Mouse (Mus musculus) kidney, embryonic 15.5 days (tissue): ENCODE measurements at regions not wholly inside any gene's neighbourhood (a gene's known extent, or its start where the extent isn't known, plus 50 kb on each side); places are given as distances from the start of the nearest gene placed in this dataset.
A peak's percentile ranks its signal among the peaks of the same experiment; 100 is the strongest.
"Not testable (repeated sequence)": the region's sequence is repeated elsewhere in the genome, so short reads cannot be mapped to it uniquely, and the experiment has no call there.

ENCODE experiments used
- ATAC-seq: fragments of 200-750 bp; cut with Nextera tagmentation; replicated peaks from 2 replicates; pipeline ENCODE4 v1.8.0; 2017; ENCODE audit warnings: moderate TSS enrichment; ENCODE audit not compliant: low FRiP score
- H3K27ac ChIP-seq: fragments of 300-500 bp; sonication (generic); 2 replicates; pipeline ENCODE4 v1.5.1; 2015; ENCODE audit warnings: mild to moderate bottlenecking, inconsistent platforms
- H3K27me3 ChIP-seq: fragments of 300-500 bp; sonication (generic); 2 replicates; pipeline ENCODE4 v1.6.1; 2015; ENCODE audit warnings: inconsistent platforms
- H3K36me3 ChIP-seq: fragments of 300-500 bp; sonication (generic); 2 replicates; pipeline ENCODE4 v1.6.1; 2015; ENCODE audit warnings: inconsistent platforms
- H3K4me1 ChIP-seq: fragments of 300-500 bp; sonication (generic); 2 replicates; pipeline ENCODE4 v1.6.1; 2015; ENCODE audit warnings: inconsistent platforms
- H3K4me2 ChIP-seq: fragments of 300-500 bp; sonication (generic); 2 replicates; pipeline ENCODE4 v1.6.1; 2015; ENCODE audit warnings: moderate library complexity, mild to moderate bottlenecking, inconsistent platforms
- H3K4me3 ChIP-seq: fragments of 300-500 bp; sonication (generic); replicated peaks from 2 replicates; pipeline ENCODE4 v1.5.1; 2015; ENCODE audit warnings: mild to moderate bottlenecking, inconsistent platforms
- H3K9ac ChIP-seq: fragments of 300-500 bp; sonication (generic); 2 replicates; pipeline ENCODE4 v1.6.1; 2015; ENCODE audit warnings: mild to moderate bottlenecking, inconsistent platforms
- H3K9me3 ChIP-seq: fragments of 300-500 bp; sonication (generic); replicated peaks from 2 replicates; pipeline ENCODE4 v1.6.1; 2016; ENCODE audit warnings: inconsistent platforms
- WGBS: fragments of 180-500 bp; shearing (Covaris S2); methylation state at CpG from one replicate; pipeline ENCODE4 v1.1.7; 2015; ENCODE audit warnings: mixed read lengths; 5-methylcytosine and 5-hydroxymethylcytosine counted together

DNA sequence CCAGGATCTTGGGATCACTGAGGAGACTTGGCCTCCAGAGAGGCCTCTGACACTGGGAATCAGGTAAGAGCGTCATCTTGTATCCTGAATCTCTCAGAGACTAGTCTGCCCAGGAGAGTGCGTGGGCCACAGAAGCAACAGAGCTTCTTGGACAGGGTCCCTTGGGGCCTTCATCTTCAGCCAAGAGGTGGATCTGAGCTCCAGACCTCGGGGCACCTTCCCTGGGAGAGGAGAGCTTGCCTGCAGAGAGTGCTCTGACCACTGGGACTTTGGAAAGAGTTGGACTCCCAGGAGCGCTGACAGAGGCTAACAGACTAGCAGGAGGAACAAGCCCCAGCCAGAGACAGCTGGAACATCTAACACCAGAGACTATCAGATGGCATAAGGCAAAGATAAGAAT is 73.9 kb upstream of the Gm15319 start:
- H3K27ac ChIP-seq, H3K4me3 ChIP-seq, H3K9ac ChIP-seq, H3K36me3 ChIP-seq, ATAC-seq, H3K4me1 ChIP-seq, H3K4me2 ChIP-seq, H3K9me3 ChIP-seq, H3K27me3 ChIP-seq: not testable (repeated sequence)
- 64% methylated on average over 4 of the region's 4 CpGs for WGBS

DNA sequence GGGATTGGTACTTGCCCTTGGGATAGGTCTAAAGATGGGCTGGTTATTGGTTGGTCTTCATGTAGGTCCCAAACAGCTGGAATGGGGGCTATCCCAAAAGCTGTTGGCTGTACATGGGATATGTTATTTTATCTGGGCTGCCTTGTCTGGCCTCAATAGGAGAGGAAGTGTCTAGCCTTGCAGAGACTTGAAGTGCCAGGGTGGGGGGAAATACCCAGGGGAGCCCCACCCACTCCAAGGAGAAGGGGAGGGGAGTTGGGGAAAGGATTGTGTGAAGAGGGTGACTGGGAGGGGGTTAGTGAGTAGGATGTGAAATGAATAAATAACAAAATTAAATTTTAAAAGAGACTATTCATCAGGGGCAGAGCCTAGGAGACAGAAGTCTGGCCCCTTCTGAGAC is 70.2 kb upstream of the Gm15319 start:
- ATAC-seq: not testable (repeated sequence)

DNA sequence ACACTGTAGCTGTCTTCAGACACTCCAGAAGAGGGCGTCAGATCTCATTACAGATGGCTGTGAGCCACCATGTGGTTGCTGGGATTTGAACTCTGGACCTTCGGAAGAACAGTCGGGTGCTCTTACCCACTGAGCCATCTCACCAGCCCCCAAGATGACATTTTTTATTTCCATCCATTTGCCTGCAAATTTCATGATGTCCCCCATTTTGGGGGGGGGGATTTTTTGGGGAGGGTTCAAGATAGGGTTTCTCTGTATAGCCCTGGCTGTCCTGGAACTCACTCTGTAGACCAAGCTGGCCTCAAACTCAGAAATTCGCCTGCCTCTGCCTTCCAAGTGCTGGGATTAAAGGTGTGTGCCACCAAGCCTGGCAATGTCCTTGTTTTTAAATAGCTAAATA is 66.5 kb upstream of the Gm15319 start:
- 74% methylated on average over 3 of the region's 4 CpGs for WGBS
- H3K9me3 ChIP-seq, H3K4me1 ChIP-seq, H3K4me3 ChIP-seq, ATAC-seq, H3K9ac ChIP-seq, H3K4me2 ChIP-seq, H3K27ac ChIP-seq, H3K27me3 ChIP-seq, H3K36me3 ChIP-seq: not testable (repeated sequence)

More for the DNA sequence above, 70.2 kb upstream of the Gm15319 start:
- H3K9me3 ChIP-seq, H3K4me2 ChIP-seq, H3K9ac ChIP-seq, H3K27me3 ChIP-seq, H3K4me1 ChIP-seq, H3K4me3 ChIP-seq, H3K36me3 ChIP-seq, H3K27ac ChIP-seq: not testable (repeated sequence)

DNA sequence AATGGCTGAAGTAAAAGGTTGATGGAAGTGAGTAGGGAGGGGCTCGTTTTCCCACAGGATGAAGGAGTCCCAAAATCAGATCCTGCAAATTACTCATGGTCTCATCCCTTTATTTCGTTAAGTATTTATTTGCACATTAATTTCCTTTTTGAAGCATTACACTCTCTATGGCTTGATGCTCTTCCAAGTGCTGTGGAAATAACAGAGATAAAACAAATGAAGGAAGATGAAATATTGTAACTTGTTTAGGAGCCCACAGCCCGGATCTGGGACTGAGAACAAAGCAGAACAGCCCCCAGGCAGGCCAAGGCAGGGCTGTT is 61.9 kb upstream of the Gm15319 start:
- peak overlapping the region; percentile 43 for H3K4me2 ChIP-seq
- H3K9ac ChIP-seq, H3K27ac ChIP-seq, H3K9me3 ChIP-seq, H3K36me3 ChIP-seq, H3K4me1 ChIP-seq, ATAC-seq, H3K27me3 ChIP-seq: not testable (repeated sequence)
- WGBS: 30% methylated on average over 3 of the region's 3 CpGs
- H3K4me3 ChIP-seq: peak overlapping the region; percentile 50

DNA sequence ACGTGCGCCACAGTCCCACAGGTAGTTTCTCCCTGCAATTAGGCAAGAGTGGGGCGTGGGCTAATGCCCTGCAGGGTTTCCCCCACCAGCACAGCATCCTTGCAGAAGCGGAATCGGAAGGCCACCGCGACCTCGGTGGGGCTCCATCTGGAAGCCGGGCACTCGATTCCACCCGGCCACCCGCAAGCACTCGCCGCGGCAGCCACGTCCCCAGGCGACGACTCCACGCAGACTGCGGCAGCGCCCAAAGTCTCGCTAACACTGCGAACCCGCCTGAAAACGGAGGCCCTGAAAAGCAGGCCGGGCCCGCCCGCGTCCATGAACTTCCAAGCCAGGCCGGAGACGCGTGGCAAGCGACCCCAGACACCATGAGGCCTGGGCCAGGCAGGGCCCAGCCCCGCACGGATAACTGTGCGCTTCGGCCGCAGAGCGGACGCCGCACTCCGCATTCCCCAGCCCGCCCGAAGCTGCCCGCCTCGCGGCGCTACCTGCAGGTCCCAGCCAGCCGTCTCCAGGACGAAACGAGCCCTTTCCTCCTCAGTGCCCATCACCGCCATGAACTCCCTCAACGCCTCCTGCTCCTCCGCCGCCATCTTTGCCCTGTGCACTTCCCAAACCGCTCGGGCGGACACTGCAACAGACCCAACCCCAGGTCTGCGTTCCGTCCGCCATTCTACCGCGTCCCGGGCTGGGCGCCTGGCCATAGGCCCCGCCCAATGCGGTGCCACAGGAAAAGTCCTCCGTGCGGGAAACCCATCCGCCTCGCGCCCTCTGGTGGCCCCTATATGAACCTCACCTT is 61.3 kb upstream of the Gm15319 start:
- Histone ChIP-seq H3K9ac (peak overlapping the region; percentile 56), H3K4me3 (peak overlapping the region; percentile 50), H3K27ac (0 out of 2 replicates have a peak overlapping the region, but pooled peaks have one; percentile 5), H3K4me2 (peak overlapping the region; percentile 43)
- H3K4me1 ChIP-seq, H3K9me3 ChIP-seq, H3K36me3 ChIP-seq, H3K27me3 ChIP-seq: not testable (repeated sequence)
- ATAC-seq: peak; percentile 100
- 6% methylated on average over 64 of the region's 72 CpGs for WGBS

DNA sequence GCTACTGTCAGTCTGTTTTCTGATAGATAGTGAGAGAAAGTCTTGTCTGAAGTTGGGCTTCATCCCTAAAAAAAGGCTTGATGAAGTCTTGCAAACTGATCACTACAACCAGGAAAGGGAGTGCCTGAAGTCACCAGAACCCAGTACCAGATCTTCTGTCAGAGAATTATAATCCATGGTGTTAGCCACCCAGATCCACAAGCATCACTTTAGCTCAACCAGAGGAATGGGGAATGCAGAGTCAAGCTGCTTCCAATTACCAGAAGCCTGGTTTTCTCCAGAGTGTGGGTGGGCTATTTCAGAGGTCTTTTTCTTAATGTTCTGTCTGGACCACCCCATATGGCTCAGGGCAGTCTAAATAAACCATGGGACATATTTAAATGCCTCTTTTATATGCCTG is 57.8 kb upstream of the Gm15319 start:
- H3K36me3 ChIP-seq, H3K9ac ChIP-seq, H3K4me1 ChIP-seq, H3K4me2 ChIP-seq, H3K27me3 ChIP-seq, H3K9me3 ChIP-seq, ATAC-seq, H3K4me3 ChIP-seq, H3K27ac ChIP-seq: not testable (repeated sequence)
